In genomic region chr1:38836477-38836872, GRCm38 (mm10) we compare ENCODE assay signal across 9 mouse cellular contexts. TPM values are rescaled to one million over a fixed set of nuclear protein-coding genes. Genes with fewer than 3 reads are reported as not detected.
DNase-seq lines count a peak whose midpoint lies in the region; ATAC-seq lines count a peak whose summit lies in the region.
"Had no signal": no experiment of that assay in that cellular context is flagged by ENCODE, and none has a peak within 500 bp of the region (broad histone marks: within the 10 kb centered on the region; RNA-seq: fewer than 3 reads in every experiment).

Lonrf2 (minus strand) TSS chr1:38836711.

- H3K4me1 ChIP-seq in erythroblast, embryonic 14.5 days (ENCODE audit: control insufficient read depth), result no peaks in the 10 kb centered on the region
- no peaks in the 10 kb centered on the region; the same call in 1 of the 2 replicates for H3K4me1 ChIP-seq in forebrain, embryonic 11.5 days (replicated peaks; ENCODE audit: control insufficient read depth, insufficient read depth, low read length)
- H3K4me1 ChIP-seq in intestine, embryonic 15.5 days (replicated peaks), result peaks cover 4% of the 10 kb centered on the region; the same call in 1 of the 2 replicates
- 0 out of 2 replicates have a peak, but pooled peaks cover 6% of the 10 kb centered on the region for H3K4me1 ChIP-seq in liver, embryonic 13.5 days (replicated peaks)

- no peaks in the 10 kb centered on the region for H3K36me3 ChIP-seq in erythroblast, embryonic 14.5 days (ENCODE audit: control insufficient read depth)
- no peaks in the 10 kb centered on the region for H3K36me3 ChIP-seq in forebrain, embryonic 11.5 days (ENCODE audit: control insufficient read depth, insufficient read depth, low read length)
- no peaks in the 10 kb centered on the region for H3K36me3 ChIP-seq in intestine, embryonic 15.5 days
- no peaks in the 10 kb centered on the region for H3K36me3 ChIP-seq in liver, embryonic 13.5 days

- H3K9me3 ChIP-seq in erythroblast, embryonic 14.5 days (ENCODE audit: control insufficient read depth, low read length), result peaks cover 2% of the 10 kb centered on the region; the same call in 1 of the 2 replicates
- no peaks in the 10 kb centered on the region for H3K9me3 ChIP-seq in forebrain, embryonic 11.5 days (ENCODE audit: control insufficient read depth, low read length)
- H3K9me3 ChIP-seq in intestine, embryonic 15.5 days, result no peaks in the 10 kb centered on the region
- no peaks in the 10 kb centered on the region for H3K9me3 ChIP-seq in liver, embryonic 13.5 days (replicated peaks)

- H3K9ac ChIP-seq in forebrain, embryonic 11.5 days (ENCODE audit: low read length), result peak within 1 kb of the TSS; percentile 83
- H3K9ac ChIP-seq in intestine, embryonic 15.5 days, result peak within 1 kb of the TSS; percentile 64
- 0 out of 2 replicates have a peak within 1 kb of the TSS, but pooled peaks have one; percentile 13 for H3K9ac ChIP-seq in liver, embryonic 13.5 days

- peak within 1 kb of the TSS; percentile 25 for H3K27ac ChIP-seq in forebrain, embryonic 11.5 days (ENCODE audit: low read depth, low read length)
- H3K27ac ChIP-seq in intestine, embryonic 15.5 days, result 0 out of 2 replicates have a peak within 1 kb of the TSS, but pooled peaks have one; percentile 36
- H3K27ac ChIP-seq in liver, embryonic 13.5 days, result no peak within 1 kb of the TSS

- WGBS in forebrain, embryonic 11.5 days, result 2% methylated on average over 32 of the region's 47 CpGs
- 1% methylated on average over 47 of the region's 47 CpGs for WGBS in intestine, embryonic 15.5 days
- WGBS in liver, embryonic 13.5 days (ENCODE audit: insufficient replicate concordance), result 3% methylated on average over 43 of the region's 47 CpGs

- peak within 1 kb of the TSS; percentile 99 for H3K4me2 ChIP-seq in forebrain, embryonic 11.5 days (ENCODE audit: low read depth, low read length, severe bottlenecking)
- H3K4me2 ChIP-seq in intestine, embryonic 15.5 days (replicated peaks), result peak within 1 kb of the TSS; percentile 97
- peak within 1 kb of the TSS; percentile 59 for H3K4me2 ChIP-seq in liver, embryonic 13.5 days

- ATAC-seq in erythroblast, adult 5-6 weeks (replicated peaks; ENCODE audit: low FRiP score, poor library complexity, severe bottlenecking), result no peak
- ATAC-seq in forebrain, embryonic 11.5 days (replicated peaks; ENCODE audit: low FRiP score), result peak; percentile 75
- peak; percentile 80 for ATAC-seq in intestine, embryonic 15.5 days
- no peak for ATAC-seq in liver, embryonic 13.5 days (ENCODE audit: low read depth)
- no peak for ATAC-seq in inflammation-experienced regulatory T-cells, adult 6 months

- DNase-seq in brain, adult 2 months (ENCODE audit: low read depth, low spot score), result peak; percentile 95
- peak; percentile 74 for DNase-seq in forebrain, embryonic 11.5 days (ENCODE audit: low spot score)
- no peak for DNase-seq in liver, embryonic 13.5 days
- DNase-seq in right cerebral cortex, postnatal 36 days (ENCODE audit: low spot score in 2 of 2), result peak; percentile 78 to 81

- H3K4me3 ChIP-seq in erythroblast, embryonic 14.5 days (replicated peaks), result peak within 1 kb of the TSS; percentile 46
- peak within 1 kb of the TSS; percentile 70 for H3K4me3 ChIP-seq in forebrain, embryonic 11.5 days (ENCODE audit: low read depth, low read length)
- H3K4me3 ChIP-seq in intestine, embryonic 15.5 days (replicated peaks), result peak within 1 kb of the TSS; percentile 59
- peak within 1 kb of the TSS; percentile 47 for H3K4me3 ChIP-seq in liver, embryonic 13.5 days (replicated peaks)

- H3K27me3 ChIP-seq in erythroblast, embryonic 14.5 days (ENCODE audit: control insufficient read depth), result peaks cover 35% of the 10 kb centered on the region
- H3K27me3 ChIP-seq in forebrain, embryonic 11.5 days (ENCODE audit: control insufficient read depth, insufficient read depth, low read length), result peaks cover 7% of the 10 kb centered on the region
- H3K27me3 ChIP-seq in intestine, embryonic 15.5 days (replicated peaks), result peaks cover 11% of the 10 kb centered on the region
- peaks cover 53% of the 10 kb centered on the region for H3K27me3 ChIP-seq in liver, embryonic 13.5 days

RNA-seq across cellular contexts. Expression of gene Lonrf2, which starts in this region (rescaled TPM):
- not detected in 2 replicates for polyA plus RNA-seq in erythroblast, embryonic 14.5 days (2012)
- total RNA-seq in erythroblast, adult 5-6 weeks (2015; ENCODE audit: low replicate concordance), result 0.42 and 0.77 TPM in 2 replicates
- total RNA-seq in erythroblast, adult 5-6 weeks (2017; ENCODE audit: low replicate concordance), result 0.14 and 0.17 TPM in 2 replicates
- polyA plus RNA-seq in forebrain, embryonic 11.5 days (2014; fragmentation: Nextera tagmentation; extraction: Ambion mirVana), result 2.4 and 2.9 TPM in 2 replicates
- 1.1 and 1.2 TPM in 2 replicates for polyA plus RNA-seq in intestine, embryonic 15.5 days (2015; fragmentation: Nextera tagmentation; extraction: Ambion mirVana)
- 0.05 and 0.06 TPM in 2 replicates for polyA plus RNA-seq in liver, embryonic 13.5 days (2015; fragmentation: Nextera tagmentation; extraction: Ambion mirVana)
- polyA plus RNA-seq in inflammation-experienced regulatory T-cells, adult 6 months (2017; shearing (Covaris generic)), result not detected
- polyA plus RNA-seq: C2C12 had no signal

Comparison
In these comparisons a context has a peak if more than half of its experiments do, and no peak if none do; other contexts are left out.
1. ATAC-seq: peak in forebrain, embryonic 11.5 days (single experiment) and intestine, embryonic 15.5 days (single experiment); none in erythroblast, adult 5-6 weeks (single experiment), liver, embryonic 13.5 days (single experiment) and inflammation-experienced regulatory T-cells, adult 6 months (single experiment).
2. H3K9ac ChIP-seq: peak in every context shown above with its lines; median percentile 83 in forebrain, embryonic 11.5 days; 64 in intestine, embryonic 15.5 days; 13 in liver, embryonic 13.5 days.
3. Peak in every context shown above with its lines, with median percentiles within 50 percentile points of each other: H3K4me3 ChIP-seq and H3K4me2 ChIP-seq.